Mouse (Mus musculus): ENCODE measurements around the gene Gm5617. TPM values are rescaled to one million over a fixed set of nuclear protein-coding genes. Genes with fewer than 3 reads are reported as not detected.

The Gm5617 gene
- 1.6 TPM for polyA plus RNA-seq (2015; fragmentation: Illumina TruSeq; extraction: RNeasy Lipid Tissue Mini Kit (QIAGEN cat#74804); ENCODE audit: insufficient read depth, low replicate concordance)

GRCm38 (mm10) chr9:48494817-48495547 is at the start of gene Gm5617, which contains the start of gene Rbm7:
Gm5617 (plus strand) TSS chr9:48495442.
Rbm7 (minus strand) TSS chr9:48495299.

GRCm38 (mm10) chr9:48480411-48481213 is 14.6 kb upstream of the Gm5617 start, which contains the start of gene Rexo2:
Rexo2 (minus strand) TSS chr9:48480623.

Other genes starting within 250 kb of the Gm5617 start
- gene Nxpe2, start 142.0 kb upstream of the Gm5617 start, polyA plus RNA-seq (2015; fragmentation: Illumina TruSeq; extraction: RNeasy Lipid Tissue Mini Kit (QIAGEN cat#74804); ENCODE audit: insufficient read depth, low replicate concordance) = 43.0 TPM
- gene Rexo2, start 14.8 kb upstream of the Gm5617 start, polyA plus RNA-seq (2015; fragmentation: Illumina TruSeq; extraction: RNeasy Lipid Tissue Mini Kit (QIAGEN cat#74804); ENCODE audit: insufficient read depth, low replicate concordance) = 135 TPM
- gene Rbm7, start 143 bp upstream of the Gm5617 start, polyA plus RNA-seq (2015; fragmentation: Illumina TruSeq; extraction: RNeasy Lipid Tissue Mini Kit (QIAGEN cat#74804); ENCODE audit: insufficient read depth, low replicate concordance) = 123 TPM
- 3.1 TPM for gene Nnmt, start 109.7 kb downstream of the Gm5617 start, polyA plus RNA-seq (2015; fragmentation: Illumina TruSeq; extraction: RNeasy Lipid Tissue Mini Kit (QIAGEN cat#74804); ENCODE audit: insufficient read depth, low replicate concordance)

Data from spleen, adult 10 weeks (tissue).